Mouse (Mus musculus) urinary bladder, postnatal 36 days (tissue): ENCODE data around the gene Tmem243.
"Not testable (repeated sequence)": the region's sequence is repeated elsewhere in the genome, so short reads cannot be mapped to it uniquely, and the experiment has no call there.

Source experiments
- DNase-seq, 2 experiments: peaks; one replicate each; pipeline ENCODE4 v3.0.0; 2022; ENCODE audit warnings: low spot score in 2 of 2, mixed read lengths in 1 of 2

Tmem243 gene

DNA sequence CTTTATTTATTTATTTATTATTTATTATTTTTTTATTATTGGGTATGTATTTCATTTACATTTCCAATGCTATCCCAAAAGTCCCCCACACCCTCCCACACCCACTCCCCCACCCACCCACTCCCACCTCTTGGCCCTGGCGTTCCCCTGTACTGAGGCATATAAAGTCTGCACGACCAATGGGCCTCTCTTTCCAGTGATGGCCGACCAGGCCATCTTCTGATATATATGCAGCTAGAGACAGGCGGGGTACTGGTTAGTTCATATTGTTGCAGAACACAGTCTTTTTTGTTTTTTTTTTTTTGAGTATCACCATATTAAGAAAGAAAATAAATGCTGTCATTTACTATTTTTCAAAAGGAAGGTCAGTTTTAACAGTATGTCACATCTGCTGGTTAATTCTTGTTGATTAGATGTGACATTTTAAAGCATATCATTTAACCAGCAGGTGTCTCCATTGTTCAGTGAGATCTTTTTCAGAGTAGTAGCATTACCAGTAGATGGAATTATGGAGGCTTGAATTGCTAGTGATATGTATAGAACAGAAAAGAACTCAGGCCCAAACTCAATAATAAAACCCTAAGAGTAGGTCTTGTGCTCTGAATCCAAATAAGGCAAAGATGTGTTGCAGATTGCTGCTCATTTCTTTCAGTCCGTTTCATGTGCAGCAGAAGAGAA is 69.0 kb downstream of the Tmem243 start:
- DNase-seq: not testable (repeated sequence)

DNA sequence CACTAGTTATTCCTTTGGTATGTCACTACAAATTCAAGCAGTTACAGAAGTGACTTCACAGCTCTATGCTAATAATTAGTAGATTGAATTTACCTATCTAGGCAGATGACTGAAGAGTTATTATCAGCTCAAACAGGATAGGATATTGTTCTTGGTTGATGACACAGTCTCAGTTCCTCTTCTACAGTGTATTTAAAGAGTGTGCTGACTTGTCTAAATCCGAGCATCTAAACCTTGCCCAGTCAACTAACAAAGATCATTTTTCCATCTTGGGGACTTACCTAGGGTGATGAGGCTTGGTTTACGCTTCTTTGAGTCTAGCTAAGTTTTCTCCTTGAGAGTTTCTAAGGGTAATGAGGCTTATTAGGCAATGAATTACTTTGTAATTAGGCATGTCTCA is 72.8 kb downstream of the Tmem243 start:
- DNase-seq: no peak

DNA sequence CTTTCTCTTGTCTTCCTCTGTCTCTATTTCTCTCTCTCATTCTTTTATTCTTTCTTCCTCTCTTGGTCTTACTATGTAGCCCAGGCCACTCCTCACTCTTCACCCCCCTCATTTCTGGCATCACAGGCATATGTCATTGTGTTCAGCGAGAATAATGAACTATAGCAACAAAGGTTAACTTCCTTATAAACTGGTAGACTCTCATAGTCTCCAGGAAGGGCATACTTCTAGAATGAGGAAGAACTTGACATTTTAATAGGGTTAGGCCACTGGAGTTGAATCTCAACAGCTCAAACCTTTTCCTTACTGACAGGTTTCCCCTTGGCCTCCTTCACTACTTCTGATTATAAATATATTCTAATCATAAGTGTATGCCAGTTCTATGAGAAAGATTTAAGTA is 86.0 kb downstream of the Tmem243 start:
- no peak for DNase-seq
